Mouse (Mus musculus) c-Kit-positive CD71-negative TER-119-negative erythroid progenitor cells, embryonic 14.5 days (primary cell): ENCODE results near the gene Alb.

Source experiments
- DNase-seq: peaks from one replicate; pipeline ENCODE4 v3.0.0-alpha.2; 2013; ENCODE audit warnings: low read depth

The Alb gene

GRCm38 (mm10) chr5:90460619-90461018 is at the start of gene Alb:
Gene Alb, plus strand, starts transcription at chr5:90460897.
- DNase-seq: no peak

DNA sequence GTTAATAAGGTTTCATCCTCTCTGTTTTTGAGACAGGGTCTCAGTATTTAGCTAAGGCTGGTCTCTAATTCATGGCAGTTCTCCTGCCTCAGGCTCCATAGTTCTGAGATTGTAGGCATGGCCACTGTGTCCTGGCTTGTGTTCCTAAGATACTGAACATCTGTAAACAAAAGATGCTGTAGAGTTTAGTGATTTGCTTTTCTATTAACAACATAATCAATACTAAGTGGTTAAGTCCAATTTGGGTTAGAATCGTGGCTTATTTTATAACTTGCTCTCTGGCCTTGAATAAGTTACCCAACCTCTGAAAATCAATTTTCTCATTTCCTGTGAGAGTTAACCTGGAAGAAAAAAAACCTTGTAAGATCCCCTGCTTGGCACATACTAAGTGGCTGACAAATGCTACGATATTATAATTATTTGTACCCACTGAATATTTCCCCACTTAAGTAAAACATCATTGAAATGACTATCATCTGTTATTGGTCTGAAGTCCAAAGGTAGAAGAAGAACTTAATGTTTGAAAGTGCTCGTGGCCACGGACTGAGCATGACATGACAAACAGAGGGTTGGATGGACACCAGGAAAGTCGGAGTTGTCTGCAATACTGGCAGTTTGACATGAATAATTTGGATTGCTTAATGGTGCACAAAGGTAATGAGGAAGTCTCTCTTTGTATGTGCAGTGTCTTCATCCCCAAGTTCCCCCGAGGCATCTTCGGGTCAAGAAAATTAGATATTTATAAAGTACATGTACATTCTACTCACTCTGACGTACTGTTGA is 46.4 kb upstream of the Alb start:
- peak; percentile 4 for DNase-seq

GRCm38 (mm10) chr5:90414925-90415295 is 45.8 kb upstream of the Alb start:
- DNase-seq: peak; percentile 16

- DNase-seq: no peak
Measured at GRCm38 (mm10) chr5:90424625-90425024, 36.1 kb upstream of the Alb start.

DNA sequence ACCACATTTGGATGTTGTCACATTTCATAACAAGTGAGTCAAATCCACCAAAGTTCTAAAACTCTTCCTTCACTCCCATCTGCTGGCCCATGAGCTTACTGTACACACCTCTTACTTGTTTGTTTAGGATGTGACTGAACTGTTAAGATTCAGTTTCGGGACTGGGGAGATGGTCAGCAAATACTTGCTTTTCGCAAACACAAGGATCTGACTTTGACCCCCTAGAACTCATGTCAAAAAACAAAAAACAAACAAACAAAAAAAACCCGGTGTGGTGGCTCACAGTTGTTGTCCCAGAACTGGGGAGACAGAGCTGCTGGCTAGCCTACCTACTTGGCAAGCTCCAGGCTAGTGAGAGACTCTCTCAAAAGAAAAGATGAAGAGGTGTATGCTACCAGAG is 35.5 kb upstream of the Alb start:
- no peak for DNase-seq

- no peak for DNase-seq
Measured at GRCm38 (mm10) chr5:90431053-90431452, 29.6 kb upstream of the Alb start.

- no peak for DNase-seq
Measured at GRCm38 (mm10) chr5:90439157-90439556, 21.5 kb upstream of the Alb start.

GRCm38 (mm10) chr5:90447577-90447976 is 13.1 kb upstream of the Alb start:
- no peak for DNase-seq

DNA sequence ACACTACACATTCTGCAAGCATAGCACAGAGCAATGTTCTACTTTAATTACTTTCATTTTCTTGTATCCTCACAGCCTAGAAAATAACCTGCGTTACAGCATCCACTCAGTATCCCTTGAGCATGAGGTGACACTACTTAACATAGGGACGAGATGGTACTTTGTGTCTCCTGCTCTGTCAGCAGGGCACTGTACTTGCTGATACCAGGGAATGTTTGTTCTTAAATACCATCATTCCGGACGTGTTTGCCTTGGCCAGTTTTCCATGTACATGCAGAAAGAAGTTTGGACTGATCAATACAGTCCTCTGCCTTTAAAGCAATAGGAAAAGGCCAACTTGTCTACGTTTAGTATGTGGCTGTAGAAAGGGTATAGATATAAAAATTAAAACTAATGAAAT is 10.7 kb upstream of the Alb start:
- no peak for DNase-seq

GRCm38 (mm10) chr5:90452711-90453110 is 8.0 kb upstream of the Alb start:
- DNase-seq: no peak

- no peak for DNase-seq
Measured at GRCm38 (mm10) chr5:90457241-90457640, 3.5 kb upstream of the Alb start.

DNA sequence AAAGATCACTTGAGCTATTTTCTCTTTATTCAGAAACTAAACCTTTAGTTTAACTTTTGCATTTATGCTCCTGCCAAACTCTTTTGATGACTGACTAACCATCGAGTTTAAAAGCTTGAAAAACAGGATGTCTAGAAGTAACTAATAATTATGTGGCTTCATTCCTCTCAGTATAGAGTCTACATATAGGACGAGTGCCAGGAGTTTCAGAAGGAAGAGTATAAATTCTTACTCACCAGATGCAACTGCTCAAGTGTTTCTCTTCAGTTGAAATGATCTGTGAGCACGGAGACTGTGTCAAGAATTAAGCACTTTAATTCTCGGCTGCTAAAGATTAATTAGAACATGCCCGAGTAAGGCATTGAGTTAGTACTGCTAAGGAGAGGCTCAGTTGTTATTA is 2.0 kb upstream of the Alb start:
- no peak for DNase-seq

- no peak for DNase-seq
Measured at GRCm38 (mm10) chr5:90466806-90467205, 6.1 kb downstream of the Alb start.

GRCm38 (mm10) chr5:90467245-90467644 is 6.5 kb downstream of the Alb start:
- no peak for DNase-seq

DNA sequence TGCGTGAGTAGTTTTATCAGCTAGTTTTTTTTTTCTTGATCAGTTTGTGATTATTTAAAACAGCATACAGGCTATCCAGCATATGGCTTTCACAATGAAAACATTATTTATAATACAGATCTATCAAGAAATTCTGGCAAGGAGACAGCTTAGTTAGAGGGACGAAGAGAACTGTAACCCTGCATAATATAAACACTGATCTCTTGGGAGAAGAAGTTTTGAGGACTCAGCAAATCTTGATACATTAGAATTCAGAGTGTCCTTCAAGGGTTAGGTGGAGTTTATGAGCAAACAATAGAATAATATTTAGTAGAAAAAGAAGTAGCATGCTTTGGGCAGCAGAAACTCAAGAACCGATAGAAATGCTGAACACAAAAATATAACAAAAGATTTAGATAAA is 10.1 kb downstream of the Alb start:
- DNase-seq: no peak

DNA sequence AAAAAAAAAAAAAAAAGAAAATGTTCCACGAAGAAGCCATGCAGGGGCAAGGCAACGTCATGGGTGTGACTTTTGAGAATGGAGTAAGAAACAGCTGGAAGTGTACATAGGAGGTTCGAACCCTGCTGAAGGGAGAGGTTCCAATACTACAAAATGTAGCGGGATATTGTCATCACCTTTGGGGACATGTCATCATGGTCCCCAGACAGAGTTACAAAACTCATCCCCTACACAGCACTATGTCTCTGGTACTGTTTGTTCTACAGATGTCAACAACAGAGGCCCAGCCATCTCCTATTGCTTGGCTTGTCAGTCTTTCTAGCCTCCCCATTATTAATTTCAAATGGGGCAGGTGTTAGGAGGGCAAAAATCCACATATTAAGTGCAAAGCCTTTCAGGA is 13.2 kb downstream of the Alb start:
- no peak for DNase-seq

GRCm38 (mm10) chr5:90474369-90474768 is 13.7 kb downstream of the Alb start:
- DNase-seq: no peak

GRCm38 (mm10) chr5:90476741-90477140 is 16.0 kb downstream of the Alb start:
- DNase-seq: no peak

- no peak for DNase-seq
Measured at GRCm38 (mm10) chr5:90477308-90478140, 16.8 kb downstream of the Alb start.

- no peak for DNase-seq
Measured at GRCm38 (mm10) chr5:90478886-90479285, 18.2 kb downstream of the Alb start.

DNA sequence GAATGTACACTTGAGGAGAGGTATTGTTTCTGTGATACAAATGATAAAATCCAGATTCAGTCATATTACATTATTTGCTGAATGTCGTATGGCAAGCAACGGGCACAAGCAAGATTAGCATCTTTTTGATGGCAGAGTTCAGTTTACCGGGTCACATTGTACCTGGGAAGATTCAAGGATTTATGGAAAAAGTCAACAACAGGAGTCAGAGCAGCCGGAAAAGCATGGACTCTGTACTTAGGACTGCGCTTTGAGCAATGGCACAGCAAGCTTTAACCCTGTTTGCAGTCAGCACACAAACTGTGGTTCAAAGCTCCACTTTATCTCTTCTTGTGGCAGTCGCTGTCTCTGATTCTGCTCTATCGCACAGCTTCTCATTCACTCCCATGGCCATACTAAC is 24.9 kb downstream of the Alb start:
- no peak for DNase-seq

DNA sequence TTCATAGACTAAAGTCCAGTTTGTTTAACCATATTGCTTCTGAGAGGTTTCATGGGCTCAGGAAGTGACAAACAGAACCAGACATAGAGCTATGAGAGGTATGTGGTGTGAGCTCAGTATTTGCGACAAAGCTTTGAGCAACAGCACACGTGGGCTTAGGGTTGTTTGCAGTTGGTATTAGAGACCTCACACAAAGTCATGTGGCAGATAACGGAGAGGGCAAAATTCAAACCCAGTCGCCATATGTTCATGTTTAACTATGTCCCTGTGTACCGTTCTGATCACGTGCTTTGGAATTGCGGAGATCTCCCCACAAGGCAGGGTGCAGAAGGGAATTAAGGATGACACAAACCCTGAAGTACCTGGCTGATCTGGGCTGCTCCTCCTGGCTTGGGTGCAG is 27.6 kb downstream of the Alb start:
- no peak for DNase-seq

GRCm38 (mm10) chr5:90490518-90490917 is 29.8 kb downstream of the Alb start, which contains the start of gene Afp:
Gene Afp, plus strand, starts transcription at chr5:90490737.
- no peak for DNase-seq
